Mouse (Mus musculus): Measurements from ENCODE around the gene Tbc1d24. TPM values are rescaled to one million over a fixed set of nuclear protein-coding genes. Genes with fewer than 3 reads are reported as not detected.

Tbc1d24 gene
- polyA plus RNA-seq, 1 experiment from 2014 or later = 8.5 TPM

DNA sequence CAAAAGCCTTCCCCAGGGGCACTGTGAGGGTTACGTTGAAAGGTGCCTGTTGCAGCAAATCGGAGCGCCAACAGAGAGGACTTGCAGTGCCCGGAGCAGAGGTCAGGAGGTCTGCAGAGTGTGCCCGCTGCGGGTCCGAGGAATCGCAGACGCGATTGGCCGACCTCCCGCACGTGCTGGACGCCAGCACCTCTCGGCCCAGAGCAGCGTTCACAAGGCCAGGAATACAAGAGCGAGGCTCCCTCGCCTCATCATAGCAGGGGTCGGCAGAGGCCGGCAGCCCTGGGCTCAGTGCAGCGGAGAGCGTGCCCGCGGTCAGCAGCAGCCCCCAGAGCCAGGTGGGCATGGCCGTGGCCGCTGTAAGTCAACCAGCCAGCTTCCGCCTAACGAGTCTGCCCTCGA is 3.3 kb upstream of the Tbc1d24 start:
- no peak for ATAC-seq (ENCODE audit: low FRiP score)
- H3K36me3 ChIP-seq (replicated peaks) = no peaks in the 10 kb centered on the region
- H3K4me3 ChIP-seq (replicated peaks) = peak overlapping the region; percentile 64
- peak overlapping the region; percentile 79 for H3K9ac ChIP-seq
- no peaks in the 10 kb centered on the region for H3K9me3 ChIP-seq
- 4% methylated on average over 29 of the region's 29 CpGs for WGBS
- peaks cover 48% of the 10 kb centered on the region for H3K27me3 ChIP-seq
- peak overlapping the region; percentile 73 for H3K27ac ChIP-seq
- peaks cover 81% of the 10 kb centered on the region for H3K4me1 ChIP-seq
- H3K4me2 ChIP-seq = peak overlapping the region; percentile 92

DNA sequence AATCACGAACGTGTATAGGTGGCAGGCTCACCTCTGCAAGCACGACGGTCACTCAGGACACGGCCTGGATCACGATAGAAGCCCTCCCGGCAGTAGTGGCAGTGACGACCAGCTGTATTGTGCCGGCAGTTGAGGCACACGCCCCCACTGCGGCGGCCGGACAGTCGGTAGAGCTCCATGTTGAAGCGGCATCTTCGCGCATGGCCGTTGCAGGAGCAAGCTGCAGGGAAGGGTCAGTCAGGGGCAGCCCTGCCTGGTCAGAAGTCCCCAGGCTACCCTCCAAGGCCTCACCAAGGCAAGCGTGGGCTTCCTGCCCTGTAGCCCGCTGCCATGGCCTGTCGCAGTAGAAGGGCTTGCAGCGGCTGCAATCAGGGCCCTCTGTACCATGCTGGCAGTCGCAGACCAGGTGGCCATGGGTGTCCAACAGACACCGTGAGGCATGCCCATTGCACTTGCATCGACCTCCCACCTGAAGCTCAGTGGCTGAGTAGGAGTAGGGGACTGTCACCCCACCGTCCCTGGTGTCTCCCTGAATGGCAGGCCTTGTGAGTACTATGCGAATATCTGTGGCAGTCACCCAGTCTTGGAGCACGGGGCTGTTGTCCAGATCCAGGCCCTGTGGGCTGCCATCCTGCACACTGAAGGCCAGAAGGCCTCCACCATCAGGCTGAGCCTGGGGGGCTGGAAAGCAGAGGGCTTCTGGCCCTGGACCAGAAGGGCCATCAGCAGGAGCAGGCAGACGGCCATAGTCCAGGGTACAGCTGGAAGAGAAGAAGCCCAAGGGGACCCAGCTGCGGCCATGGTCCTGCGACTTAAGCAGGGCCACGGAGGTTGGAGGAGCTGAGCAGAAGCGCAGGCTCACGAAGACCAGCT is 2.6 kb upstream of the Tbc1d24 start:
- H3K9me3 ChIP-seq = no peaks in the 10 kb centered on the region
- peak overlapping the region; percentile 64 for H3K4me3 ChIP-seq (replicated peaks)
- peak overlapping the region; percentile 79 for H3K9ac ChIP-seq
- H3K4me1 ChIP-seq = peaks cover 86% of the 10 kb centered on the region
- ATAC-seq (ENCODE audit: low FRiP score) = no peak
- WGBS = 58% methylated on average over 34 of the region's 34 CpGs
- peak overlapping the region; percentile 92 for H3K4me2 ChIP-seq
- no peak overlapping the region for H3K27ac ChIP-seq
- no peaks in the 10 kb centered on the region for H3K36me3 ChIP-seq (replicated peaks)
- H3K27me3 ChIP-seq = peaks cover 48% of the 10 kb centered on the region

DNA sequence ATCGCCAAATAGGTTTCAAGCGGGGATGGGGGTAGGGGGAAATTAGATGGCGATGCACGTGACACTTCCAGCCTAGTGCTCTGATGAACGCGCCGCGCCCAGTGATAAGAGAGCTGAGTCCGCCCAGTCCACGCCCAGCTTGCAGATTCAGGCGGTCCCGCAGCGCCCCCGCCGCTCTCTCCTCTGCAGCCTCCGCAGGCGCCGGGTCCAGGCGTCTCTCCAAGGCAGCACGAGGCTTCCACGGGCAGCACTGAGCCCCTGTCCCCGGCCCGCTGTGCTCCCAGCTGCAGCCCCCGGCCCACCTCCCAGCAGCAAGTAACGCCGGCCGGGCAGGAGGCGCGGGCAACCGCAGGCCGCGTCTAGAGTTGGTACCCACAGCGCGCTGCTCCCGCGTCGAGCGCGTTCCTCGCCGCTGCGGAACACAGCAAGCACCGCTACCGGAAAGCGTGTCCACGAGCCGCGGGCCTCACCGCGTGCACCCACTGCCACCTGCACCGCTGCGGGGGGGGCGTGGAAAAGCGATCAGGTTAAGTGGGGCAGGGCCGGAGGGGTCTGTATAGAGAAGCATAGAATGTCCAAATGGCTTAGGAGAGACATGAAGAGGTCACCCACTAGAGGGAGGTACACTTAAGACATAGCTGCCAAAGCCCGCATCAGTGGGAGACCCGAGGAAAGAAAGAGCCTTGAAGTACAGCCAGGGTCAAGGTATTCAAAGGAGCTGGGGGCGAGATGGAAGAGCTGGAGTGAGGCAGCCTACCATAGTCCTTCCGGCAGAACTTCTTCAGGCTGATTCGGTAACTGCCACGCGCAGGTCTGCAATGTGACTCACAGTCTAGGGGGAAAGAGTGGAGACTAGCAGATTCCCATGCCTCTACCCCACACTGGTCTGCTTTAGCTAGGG is 1.3 kb upstream of the Tbc1d24 start:
- 6% methylated on average over 57 of the region's 62 CpGs for WGBS
- peak overlapping the region; percentile 64 for H3K4me3 ChIP-seq (replicated peaks)
- H3K27ac ChIP-seq = 0 out of 2 replicates have a peak overlapping the region, but pooled peaks have one; percentile 2
- H3K27me3 ChIP-seq = peaks cover 48% of the 10 kb centered on the region
- no peaks in the 10 kb centered on the region for H3K36me3 ChIP-seq (replicated peaks)
- no peaks in the 10 kb centered on the region for H3K9me3 ChIP-seq
- peak; percentile 27; the same call in 1 of the 2 replicates for ATAC-seq (ENCODE audit: low FRiP score)
- H3K4me2 ChIP-seq = peak overlapping the region; percentile 92
- peak overlapping the region; percentile 75 for H3K9ac ChIP-seq
- peaks cover 91% of the 10 kb centered on the region for H3K4me1 ChIP-seq

DNA sequence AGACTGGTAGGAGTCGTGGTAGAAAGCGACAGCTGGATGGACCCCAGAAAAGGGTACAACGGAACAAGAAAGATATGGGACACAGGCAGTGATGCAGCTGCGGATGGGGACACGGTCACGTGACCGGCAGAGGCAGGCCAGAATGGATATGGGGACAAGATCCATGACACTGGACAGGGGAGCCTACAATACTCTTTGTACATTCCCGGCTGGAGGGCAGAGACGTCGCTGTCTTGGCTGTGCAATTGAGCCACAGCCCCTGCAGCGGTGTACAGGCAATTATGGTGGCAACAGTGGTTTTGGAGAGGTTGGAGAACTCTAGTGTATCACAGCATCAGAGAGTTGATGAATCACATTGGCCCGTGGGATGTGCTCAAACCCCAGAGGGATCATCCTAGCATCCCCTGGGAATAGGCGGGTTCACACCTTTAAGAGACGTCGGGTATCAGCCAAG is 573 bp upstream of the Tbc1d24 start:
- peak overlapping the region; percentile 69; the same call in 1 of the 2 replicates for H3K27ac ChIP-seq
- H3K4me3 ChIP-seq (replicated peaks) = peak overlapping the region; percentile 64
- H3K27me3 ChIP-seq = peaks cover 44% of the 10 kb centered on the region
- peak overlapping the region; percentile 75 for H3K9ac ChIP-seq
- H3K4me2 ChIP-seq = peak overlapping the region; percentile 92
- H3K36me3 ChIP-seq (replicated peaks) = no peaks in the 10 kb centered on the region
- peaks cover 84% of the 10 kb centered on the region for H3K4me1 ChIP-seq
- peak; percentile 47 for ATAC-seq (ENCODE audit: low FRiP score)
- no peaks in the 10 kb centered on the region for H3K9me3 ChIP-seq
- WGBS = 8% methylated on average over 15 of the region's 15 CpGs

DNA sequence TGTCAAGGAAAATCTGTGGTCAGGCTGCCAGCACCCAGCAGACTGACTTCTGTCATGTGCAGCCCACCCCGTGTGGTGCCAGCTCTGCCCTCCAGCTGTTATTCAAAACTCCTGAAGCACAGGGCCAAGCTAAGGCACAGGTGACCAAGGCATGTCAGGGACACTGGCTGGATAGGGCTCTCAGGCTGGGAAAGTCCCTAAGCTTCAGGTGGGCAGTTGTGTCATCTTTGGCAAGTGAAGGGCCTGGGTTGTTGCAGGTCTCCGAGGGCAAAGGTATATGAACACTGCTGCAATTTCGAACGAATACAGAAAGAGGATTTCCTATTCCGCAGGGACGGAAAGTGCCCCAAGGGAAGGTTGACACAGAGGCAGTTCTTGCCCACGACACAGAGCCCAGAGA is 516 bp downstream of the Tbc1d24 start:
- H3K4me2 ChIP-seq = peak overlapping the region; percentile 92
- 16% methylated on average over 7 of the region's 7 CpGs for WGBS
- peak overlapping the region; percentile 64 for H3K4me3 ChIP-seq (replicated peaks)
- peak overlapping the region; percentile 75 for H3K9ac ChIP-seq
- no peaks in the 10 kb centered on the region for H3K9me3 ChIP-seq
- no peaks in the 10 kb centered on the region for H3K36me3 ChIP-seq (replicated peaks)
- H3K27me3 ChIP-seq = peaks cover 33% of the 10 kb centered on the region
- peaks cover 73% of the 10 kb centered on the region for H3K4me1 ChIP-seq
- ATAC-seq (ENCODE audit: low FRiP score) = no peak
- H3K27ac ChIP-seq = no peak overlapping the region

DNA sequence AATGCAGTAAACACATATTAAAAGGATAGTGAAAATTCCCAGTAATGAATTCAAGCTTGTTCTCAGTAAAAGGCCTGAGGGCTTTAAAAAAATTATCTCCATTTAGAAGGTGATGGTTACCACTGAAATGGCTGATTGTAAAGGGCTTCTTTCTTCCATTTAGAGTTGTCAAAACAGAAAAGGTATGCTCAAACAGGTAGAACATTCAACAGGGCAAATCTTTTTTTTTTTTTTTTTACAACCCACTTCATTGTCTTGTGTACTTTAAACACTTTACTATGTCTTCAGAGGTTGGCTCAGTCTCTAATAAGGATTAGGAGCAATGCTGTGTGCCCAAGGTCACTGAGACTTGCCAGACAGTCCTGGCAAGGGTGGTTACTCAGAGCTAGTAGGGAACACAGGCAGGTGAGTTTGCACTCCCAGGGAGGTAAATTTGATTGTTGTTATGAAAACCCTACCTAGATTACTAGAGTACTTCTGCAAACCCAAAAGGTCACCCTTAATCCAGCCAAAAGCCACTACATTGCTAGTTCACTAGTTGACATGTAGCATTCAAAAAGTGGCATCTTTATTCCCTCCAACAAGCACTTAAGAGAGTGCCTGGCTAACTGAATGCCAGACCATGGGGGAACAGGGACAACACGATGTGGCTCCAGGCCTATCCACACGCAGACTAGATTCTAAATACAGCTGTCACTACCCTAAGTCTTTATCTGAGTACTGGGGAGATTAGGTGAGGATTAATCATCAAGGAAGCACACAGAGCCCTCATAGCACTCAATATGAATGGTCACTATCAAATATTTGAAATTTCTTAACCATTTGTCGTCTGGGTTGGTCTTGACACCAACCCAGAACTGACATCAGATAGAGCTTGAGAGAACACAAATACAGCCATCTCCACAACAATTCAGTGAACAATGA is 1.5 kb downstream of the Tbc1d24 start:
- Histone ChIP-seq H3K27ac (no peak overlapping the region), H3K4me1 (peaks cover 64% of the 10 kb centered on the region)

DNA sequence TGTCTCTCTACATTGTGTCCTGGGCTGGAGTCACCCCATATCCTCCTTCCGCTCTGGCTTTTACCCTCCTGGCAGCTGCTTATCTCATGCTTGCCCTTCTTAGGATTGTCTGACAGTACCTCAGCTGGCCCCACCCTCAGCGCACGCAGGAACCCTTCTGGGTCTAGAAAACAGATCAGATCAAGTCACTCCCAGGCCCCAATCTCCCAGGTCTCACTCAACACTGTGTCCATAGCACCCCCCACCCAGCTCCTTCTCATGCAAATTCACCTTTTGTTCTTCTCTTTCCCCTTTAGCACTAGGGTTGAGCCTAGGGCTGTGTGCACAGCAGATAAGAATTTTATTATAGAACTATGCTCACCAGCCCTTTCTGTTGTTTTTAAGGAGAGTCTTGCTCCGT is 2.3 kb downstream of the Tbc1d24 start:
- H3K27me3 ChIP-seq = peaks cover 22% of the 10 kb centered on the region
- WGBS = 39% methylated on average over 4 of the region's 4 CpGs
- no peaks in the 10 kb centered on the region for H3K9me3 ChIP-seq
- no peak for ATAC-seq (ENCODE audit: low FRiP score)
- no peaks in the 10 kb centered on the region for H3K36me3 ChIP-seq (replicated peaks)
- H3K4me1 ChIP-seq = peaks cover 56% of the 10 kb centered on the region
- no peak overlapping the region for H3K4me2 ChIP-seq
- no peak overlapping the region for H3K9ac ChIP-seq
- no peak overlapping the region for H3K27ac ChIP-seq
- no peak overlapping the region for H3K4me3 ChIP-seq (replicated peaks)

More for the DNA sequence above, 1.5 kb downstream of the Tbc1d24 start:
- peaks cover 30% of the 10 kb centered on the region for H3K27me3 ChIP-seq
- no peak for ATAC-seq (ENCODE audit: low FRiP score)
- WGBS = 85% methylated on average over 3 of the region's 3 CpGs
- no peaks in the 10 kb centered on the region for H3K9me3 ChIP-seq
- H3K36me3 ChIP-seq (replicated peaks) = no peaks in the 10 kb centered on the region
- H3K9ac ChIP-seq = no peak overlapping the region
- H3K4me2 ChIP-seq = peak overlapping the region; percentile 92
- peak overlapping the region; percentile 64; the same call in 1 of the 2 replicates for H3K4me3 ChIP-seq (replicated peaks)

DNA sequence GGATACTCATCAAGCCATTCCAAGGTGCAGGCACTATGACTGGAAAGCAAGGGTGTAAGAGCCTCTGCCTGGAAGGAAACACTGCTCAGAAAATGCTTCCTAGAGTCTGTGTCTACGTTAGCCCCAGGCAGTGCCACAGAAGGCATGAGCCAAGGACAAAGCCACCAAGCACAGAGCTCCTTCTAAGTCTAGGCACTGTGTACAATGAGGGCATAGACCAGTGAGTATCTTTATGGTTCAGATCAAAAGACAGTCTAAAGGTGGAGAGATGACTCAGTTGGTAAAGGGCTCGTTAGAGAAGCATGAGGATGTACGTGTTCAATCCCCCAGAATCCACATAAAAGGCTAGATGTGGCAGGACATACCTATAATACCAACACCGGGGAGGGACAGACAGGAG is 4.3 kb downstream of the Tbc1d24 start:
- H3K27ac ChIP-seq = no peak overlapping the region
- H3K36me3 ChIP-seq (replicated peaks) = no peaks in the 10 kb centered on the region
- H3K9ac ChIP-seq = no peak overlapping the region
- no peaks in the 10 kb centered on the region for H3K9me3 ChIP-seq
- no peak overlapping the region for H3K4me3 ChIP-seq (replicated peaks)
- 70% methylated on average over 4 of the region's 4 CpGs for WGBS
- peaks cover 3% of the 10 kb centered on the region for H3K27me3 ChIP-seq
- no peak overlapping the region for H3K4me2 ChIP-seq
- no peak for ATAC-seq (ENCODE audit: low FRiP score)
- H3K4me1 ChIP-seq = peaks cover 36% of the 10 kb centered on the region

DNA sequence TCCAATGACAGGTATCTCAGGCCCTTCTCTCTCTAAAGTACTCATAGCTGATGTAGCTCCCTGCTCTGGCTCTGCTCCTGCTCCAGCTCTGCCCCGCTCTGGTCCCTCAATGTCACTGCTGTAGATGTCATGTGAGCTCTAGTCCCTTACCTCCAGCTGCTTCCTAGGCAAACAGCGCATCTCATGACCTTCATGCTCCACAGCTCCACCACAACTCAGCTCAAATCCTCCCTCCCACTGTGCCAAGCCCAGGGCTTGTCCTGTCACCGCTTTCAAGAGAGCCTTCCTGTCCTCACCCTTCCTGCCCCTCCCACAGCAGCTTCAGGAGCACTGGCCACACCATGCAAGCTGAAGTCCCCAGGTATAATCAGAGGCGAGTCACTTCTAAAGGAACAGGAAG is 5.6 kb downstream of the Tbc1d24 start:
- no peak overlapping the region for H3K4me2 ChIP-seq
- 84% methylated on average over 4 of the region's 4 CpGs for WGBS
- peaks cover 25% of the 10 kb centered on the region for H3K4me1 ChIP-seq

DNA sequence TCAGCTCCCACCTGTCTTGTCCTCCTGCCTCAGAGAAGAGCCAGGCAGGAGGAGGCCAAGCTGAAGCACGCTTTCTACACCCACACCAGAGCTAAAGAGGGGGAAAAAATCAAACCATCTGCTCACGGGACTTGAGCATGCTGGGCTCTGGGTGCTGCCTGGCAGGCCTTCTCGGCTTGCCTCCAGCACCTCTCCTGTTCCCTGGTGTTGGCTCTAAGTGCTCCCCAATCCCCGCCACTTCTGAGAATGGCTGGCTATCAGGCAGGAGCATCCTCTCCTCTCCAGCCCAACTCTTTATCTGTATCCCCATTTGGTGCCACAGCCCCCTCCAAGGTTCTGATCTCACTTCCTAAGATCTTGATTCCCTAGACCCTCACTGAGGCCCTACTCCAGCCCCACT is 6.1 kb downstream of the Tbc1d24 start:
- H3K27ac ChIP-seq = no peak overlapping the region
- H3K4me2 ChIP-seq = no peak overlapping the region
- WGBS = 82% methylated on average over 4 of the region's 4 CpGs
- H3K4me3 ChIP-seq (replicated peaks) = no peak overlapping the region
- no peaks in the 10 kb centered on the region for H3K27me3 ChIP-seq
- ATAC-seq (ENCODE audit: low FRiP score) = no peak
- H3K9me3 ChIP-seq = no peaks in the 10 kb centered on the region
- H3K36me3 ChIP-seq (replicated peaks) = no peaks in the 10 kb centered on the region
- H3K4me1 ChIP-seq = peaks cover 21% of the 10 kb centered on the region
- no peak overlapping the region for H3K9ac ChIP-seq

More for the DNA sequence above, 5.6 kb downstream of the Tbc1d24 start:
- H3K27me3 ChIP-seq = no peaks in the 10 kb centered on the region
- no peaks in the 10 kb centered on the region for H3K9me3 ChIP-seq
- no peak overlapping the region for H3K27ac ChIP-seq
- ATAC-seq (ENCODE audit: low FRiP score) = no peak
- no peak overlapping the region for H3K4me3 ChIP-seq (replicated peaks)
- no peaks in the 10 kb centered on the region for H3K36me3 ChIP-seq (replicated peaks)
- no peak overlapping the region for H3K9ac ChIP-seq

DNA sequence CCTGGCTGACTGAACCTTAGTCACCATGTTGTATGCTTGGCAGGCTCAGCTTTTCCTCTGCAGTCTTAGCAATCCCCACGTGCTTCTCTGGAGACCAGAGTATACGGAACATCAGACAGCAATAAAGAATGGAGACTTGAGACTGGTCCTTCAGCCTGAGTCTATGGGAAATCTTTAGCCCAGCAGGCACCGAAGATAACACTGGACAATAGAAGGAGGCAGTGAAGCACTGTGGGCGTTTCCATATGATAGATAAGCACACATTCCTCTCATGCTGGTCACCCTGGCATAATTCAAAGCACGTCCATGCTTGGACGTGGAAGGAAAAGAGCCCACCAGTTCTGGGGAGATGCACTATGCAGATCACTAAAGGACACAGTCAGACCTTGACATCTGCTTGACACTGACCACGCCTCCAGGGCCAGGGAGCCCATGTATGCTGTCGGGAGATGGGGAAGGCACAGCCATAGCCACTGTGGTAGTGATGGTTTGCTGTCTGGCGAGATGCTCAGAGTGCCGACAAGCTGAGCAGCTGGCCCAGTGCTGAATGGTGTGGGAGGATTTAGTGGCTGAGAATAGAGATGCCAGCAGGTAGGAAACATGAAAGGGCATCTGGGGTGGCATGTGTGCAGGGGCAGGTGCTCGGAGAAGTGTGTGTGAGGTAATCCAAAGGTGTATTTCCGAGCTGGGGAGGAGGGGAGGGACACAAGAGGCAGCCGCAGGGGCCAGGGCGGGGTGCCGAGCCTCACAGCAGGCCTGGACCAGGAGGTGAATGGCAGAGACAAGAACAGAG is 8.1 kb downstream of the Tbc1d24 start:
- Histone ChIP-seq H3K27ac (no peak overlapping the region), H3K4me3 (replicated peaks) (no peak overlapping the region), H3K27me3 (no peaks in the 10 kb centered on the region), H3K36me3 (replicated peaks) (no peaks in the 10 kb centered on the region), H3K4me1 (peaks cover 2% of the 10 kb centered on the region; the same call in 1 of the 2 replicates), H3K4me2 (no peak overlapping the region), H3K9me3 (no peaks in the 10 kb centered on the region), H3K9ac (no peak overlapping the region)
- 75% methylated on average over 15 of the region's 15 CpGs for WGBS
- ATAC-seq (ENCODE audit: low FRiP score) = no peak

All from forebrain, embryonic 12.5 days (tissue).